Mouse (Mus musculus): ENCODE measurements at regions not wholly inside any gene's neighbourhood (a gene's known extent, or its start where the extent isn't known, plus 50 kb on each side); places are given as distances from the start of the nearest gene placed in this dataset.

DNA sequence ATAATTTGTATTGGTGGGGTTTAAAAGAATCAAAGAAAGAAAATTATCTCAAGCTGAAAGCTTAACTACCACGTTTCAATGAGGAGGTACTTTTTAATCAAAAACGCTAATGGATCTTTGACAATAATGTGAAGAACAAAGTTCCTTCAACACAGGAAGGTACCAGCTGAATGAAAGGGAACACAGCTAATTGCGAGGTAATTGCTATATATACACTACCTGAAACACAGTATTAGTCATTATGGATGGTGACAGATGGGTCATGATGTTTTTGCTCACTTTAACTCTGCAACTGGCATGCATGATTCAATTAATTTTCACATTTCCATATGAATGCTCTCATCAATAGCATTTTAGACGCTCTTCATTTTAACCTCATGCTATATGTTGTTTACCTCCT is 470.3 kb upstream of the C030005K15Rik start:
- WGBS = 77% methylated on average over 4 of the region's 4 CpGs
- H3K36me3 ChIP-seq (replicated peaks; ENCODE audit: control insufficient read depth, insufficient read depth, low read length) = no peaks in the 10 kb centered on the region
- no peak for ATAC-seq (ENCODE audit: insufficient read depth, low read depth)
- no peak overlapping the region for H3K9ac ChIP-seq (replicated peaks; ENCODE audit: low read depth, low read length)
- no peak for TF ChIP-seq EP300 (IDR thresholded peaks at IDR 0.05; ENCODE audit: low read depth)
- no peak for TF ChIP-seq CTCF (IDR thresholded peaks at IDR 0.05; ENCODE audit: low read depth)
- H3K27ac ChIP-seq (ENCODE audit: low read depth) = no peak overlapping the region
- no peak overlapping the region for H3K4me3 ChIP-seq (ENCODE audit: low read depth, low read length)
- no peaks in the 10 kb centered on the region for H3K27me3 ChIP-seq (ENCODE audit: control insufficient read depth, insufficient read depth, low read length)
- no peaks in the 10 kb centered on the region for H3K9me3 ChIP-seq (replicated peaks; ENCODE audit: control insufficient read depth, low read length)
- no peaks in the 10 kb centered on the region for H3K4me1 ChIP-seq (ENCODE audit: control insufficient read depth, insufficient read depth)
- DNase-seq (ENCODE audit: low spot score) = no peak
- H3K4me2 ChIP-seq (ENCODE audit: low read depth, low read length) = no peak overlapping the region

DNA sequence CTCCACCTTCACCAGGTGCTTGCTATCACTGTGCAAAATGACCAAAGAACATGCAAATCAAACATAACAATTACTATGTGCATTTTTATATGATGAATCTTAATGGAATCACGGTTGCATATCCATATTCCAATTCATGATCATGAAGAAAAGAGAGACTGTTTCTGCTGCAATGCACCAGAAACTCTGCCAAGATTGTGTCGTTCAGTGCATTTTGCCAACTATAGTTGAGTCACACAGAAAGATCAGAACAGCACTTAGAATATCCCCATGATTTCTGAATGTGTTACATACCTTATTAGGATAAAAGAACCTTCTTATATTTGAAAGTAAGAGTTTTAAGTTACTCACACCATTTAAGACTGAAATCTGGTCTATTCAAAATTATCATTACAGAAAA is 483.7 kb upstream of the C030005K15Rik start:
- no peaks in the 10 kb centered on the region for H3K9me3 ChIP-seq (replicated peaks; ENCODE audit: control insufficient read depth, low read length)
- no peak for ATAC-seq (ENCODE audit: insufficient read depth, low read depth)
- H3K4me2 ChIP-seq (ENCODE audit: low read depth, low read length) = no peak overlapping the region
- H3K36me3 ChIP-seq (replicated peaks; ENCODE audit: control insufficient read depth, insufficient read depth, low read length) = no peaks in the 10 kb centered on the region
- WGBS = 61% methylated on average over 2 of the region's 2 CpGs
- no peak for TF ChIP-seq CTCF (IDR thresholded peaks at IDR 0.05; ENCODE audit: low read depth)
- TF ChIP-seq EP300 (IDR thresholded peaks at IDR 0.05; ENCODE audit: low read depth) = no peak
- DNase-seq (ENCODE audit: low spot score) = no peak
- H3K4me1 ChIP-seq (ENCODE audit: control insufficient read depth, insufficient read depth) = no peaks in the 10 kb centered on the region
- H3K27ac ChIP-seq (ENCODE audit: low read depth) = no peak overlapping the region
- no peaks in the 10 kb centered on the region for H3K27me3 ChIP-seq (ENCODE audit: control insufficient read depth, insufficient read depth, low read length)
- no peak overlapping the region for H3K4me3 ChIP-seq (ENCODE audit: low read depth, low read length)
- no peak overlapping the region for H3K9ac ChIP-seq (replicated peaks; ENCODE audit: low read depth, low read length)

DNA sequence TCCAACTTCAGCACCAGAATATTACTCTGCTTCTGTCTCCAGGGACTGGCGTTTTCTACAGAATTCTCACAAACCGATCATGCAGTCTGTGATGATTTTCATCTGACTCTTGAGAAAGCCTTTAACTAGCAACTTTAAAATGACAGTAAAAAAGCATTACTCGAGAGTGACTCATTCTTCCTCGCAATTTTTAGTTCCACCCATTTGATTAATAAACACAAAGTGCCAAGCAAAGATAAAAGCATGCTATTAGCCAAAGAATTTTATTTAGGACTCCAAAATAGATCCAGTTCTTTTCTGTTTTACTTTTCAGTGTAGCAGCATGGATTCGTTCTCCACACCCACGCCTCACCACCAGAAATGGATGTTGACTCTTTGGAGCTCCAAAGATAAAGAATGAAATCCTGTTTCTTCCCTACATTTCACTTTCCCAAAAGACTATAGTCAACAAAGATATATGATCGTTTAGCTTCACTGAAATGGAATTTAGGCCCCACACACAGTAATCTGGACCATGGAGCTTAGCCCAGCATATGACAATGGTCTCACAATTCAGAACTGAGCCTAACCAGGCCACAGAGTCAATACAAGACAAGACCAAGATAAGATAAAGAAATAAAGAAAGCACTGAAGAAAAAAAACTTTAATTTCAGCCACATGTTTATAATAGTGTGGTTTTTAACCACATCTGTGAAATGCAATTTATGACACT is 486.5 kb upstream of the C030005K15Rik start:
- TF ChIP-seq EP300 (IDR thresholded peaks at IDR 0.05; ENCODE audit: low read depth) (no peak), CTCF (IDR thresholded peaks at IDR 0.05; ENCODE audit: low read depth) (no peak)
- no peak for ATAC-seq (ENCODE audit: insufficient read depth, low read depth)
- Histone ChIP-seq H3K9me3 (replicated peaks; ENCODE audit: control insufficient read depth, low read length) (no peaks in the 10 kb centered on the region), H3K27ac (ENCODE audit: low read depth) (no peak overlapping the region), H3K9ac (replicated peaks; ENCODE audit: low read depth, low read length) (no peak overlapping the region), H3K4me3 (ENCODE audit: low read depth, low read length) (no peak overlapping the region), H3K36me3 (replicated peaks; ENCODE audit: control insufficient read depth, insufficient read depth, low read length) (no peaks in the 10 kb centered on the region), H3K27me3 (ENCODE audit: control insufficient read depth, insufficient read depth, low read length) (no peaks in the 10 kb centered on the region), H3K4me1 (ENCODE audit: control insufficient read depth, insufficient read depth) (no peaks in the 10 kb centered on the region), H3K4me2 (ENCODE audit: low read depth, low read length) (no peak overlapping the region)
- WGBS = 57% methylated on average over 7 of the region's 7 CpGs
- DNase-seq (ENCODE audit: low spot score) = peak; percentile 5

DNA sequence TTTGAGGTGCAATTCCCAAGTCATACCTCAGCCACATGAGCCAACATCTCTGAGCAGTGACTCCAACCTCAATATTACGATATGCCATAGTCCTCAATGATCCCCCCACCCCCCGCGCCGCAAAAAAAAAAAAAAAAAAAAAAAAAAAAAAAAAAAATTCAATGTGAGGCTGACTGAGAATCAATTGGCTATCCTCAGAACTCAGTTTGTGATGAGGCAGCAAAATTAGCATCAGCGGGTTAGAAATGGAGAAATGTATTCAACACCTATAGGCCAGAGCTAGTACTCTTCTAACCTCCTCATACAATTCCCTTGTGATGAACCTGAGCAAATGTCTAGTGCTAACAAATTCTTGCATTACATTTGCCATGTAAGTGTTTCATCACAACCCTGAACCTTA is 504.5 kb upstream of the C030005K15Rik start:
- H3K27ac ChIP-seq (ENCODE audit: low read depth) = no peak overlapping the region
- no peak overlapping the region for H3K4me3 ChIP-seq (ENCODE audit: low read depth, low read length)
- TF ChIP-seq CTCF (IDR thresholded peaks at IDR 0.05; ENCODE audit: low read depth) (no peak), EP300 (IDR thresholded peaks at IDR 0.05; ENCODE audit: low read depth) (no peak)
- DNase-seq (ENCODE audit: low spot score) (no peak), ATAC-seq (ENCODE audit: insufficient read depth, low read depth) (no peak)
- H3K9ac ChIP-seq (replicated peaks; ENCODE audit: low read depth, low read length) = no peak overlapping the region
- WGBS = 79% methylated on average over 5 of the region's 5 CpGs
- no peaks in the 10 kb centered on the region for H3K27me3 ChIP-seq (ENCODE audit: control insufficient read depth, insufficient read depth, low read length)
- no peak overlapping the region for H3K4me2 ChIP-seq (ENCODE audit: low read depth, low read length)
- H3K9me3 ChIP-seq (replicated peaks; ENCODE audit: control insufficient read depth, low read length) = no peaks in the 10 kb centered on the region
- no peaks in the 10 kb centered on the region for H3K36me3 ChIP-seq (replicated peaks; ENCODE audit: control insufficient read depth, insufficient read depth, low read length)
- no peaks in the 10 kb centered on the region for H3K4me1 ChIP-seq (ENCODE audit: control insufficient read depth, insufficient read depth)

DNA sequence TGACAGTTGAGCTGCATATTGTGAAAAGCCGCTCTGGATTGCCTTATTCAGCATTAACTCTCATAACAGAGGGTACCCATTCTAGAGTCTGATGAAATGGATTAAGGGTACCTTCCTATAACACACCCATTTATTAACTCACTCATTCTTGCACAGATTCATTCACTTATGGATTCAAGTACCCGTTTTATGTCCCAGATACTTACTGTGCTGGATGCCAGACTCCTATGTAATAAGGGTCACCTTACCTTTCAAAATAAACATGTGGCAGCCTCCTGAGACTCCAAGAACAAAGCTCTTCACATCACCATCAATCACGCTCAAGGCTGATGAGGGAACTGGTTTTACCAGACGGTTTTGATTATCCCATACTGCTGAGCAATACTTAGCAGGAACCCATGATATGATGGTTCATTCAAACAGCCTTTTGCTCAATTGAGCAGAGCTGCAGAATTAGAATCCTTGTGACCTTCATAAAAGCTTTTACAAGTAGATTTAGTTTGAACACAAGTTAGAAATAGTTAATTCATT is 505.2 kb upstream of the C030005K15Rik start:
- Histone ChIP-seq H3K4me2 (ENCODE audit: low read depth, low read length) (no peak overlapping the region), H3K27ac (ENCODE audit: low read depth) (no peak overlapping the region), H3K9ac (replicated peaks; ENCODE audit: low read depth, low read length) (no peak overlapping the region), H3K4me3 (ENCODE audit: low read depth, low read length) (no peak overlapping the region), H3K36me3 (replicated peaks; ENCODE audit: control insufficient read depth, insufficient read depth, low read length) (no peaks in the 10 kb centered on the region), H3K9me3 (replicated peaks; ENCODE audit: control insufficient read depth, low read length) (no peaks in the 10 kb centered on the region), H3K4me1 (ENCODE audit: control insufficient read depth, insufficient read depth) (no peaks in the 10 kb centered on the region), H3K27me3 (ENCODE audit: control insufficient read depth, insufficient read depth, low read length) (no peaks in the 10 kb centered on the region)
- no peak for ATAC-seq (ENCODE audit: insufficient read depth, low read depth)
- TF ChIP-seq EP300 (IDR thresholded peaks at IDR 0.05; ENCODE audit: low read depth) (no peak), CTCF (IDR thresholded peaks at IDR 0.05; ENCODE audit: low read depth) (no peak)
- DNase-seq (ENCODE audit: low spot score) = no peak
- WGBS = 69% methylated on average over 4 of the region's 4 CpGs

DNA sequence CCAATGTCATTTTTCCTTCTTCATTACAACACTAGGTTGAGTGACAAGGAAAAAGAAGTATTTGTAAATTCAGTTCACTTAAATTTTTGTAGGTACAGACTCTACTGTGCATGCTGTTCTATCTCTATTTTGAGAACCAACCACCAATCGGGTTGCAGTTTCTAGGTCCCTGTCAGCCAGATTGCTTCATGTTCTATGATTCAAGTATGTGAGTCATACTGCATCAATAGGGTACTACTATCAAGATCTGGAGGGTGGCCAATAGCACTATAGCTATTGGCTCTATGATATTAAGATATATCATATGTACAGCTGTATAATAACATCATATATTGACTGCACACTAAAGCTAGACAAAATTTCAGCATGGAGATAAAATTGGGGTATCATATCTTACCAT is 521.8 kb upstream of the C030005K15Rik start:
- H3K4me3 ChIP-seq (ENCODE audit: low read depth, low read length) = no peak overlapping the region
- H3K4me1 ChIP-seq (ENCODE audit: control insufficient read depth, insufficient read depth) = no peaks in the 10 kb centered on the region
- no peaks in the 10 kb centered on the region for H3K36me3 ChIP-seq (replicated peaks; ENCODE audit: control insufficient read depth, insufficient read depth, low read length)
- H3K27me3 ChIP-seq (ENCODE audit: control insufficient read depth, insufficient read depth, low read length) = no peaks in the 10 kb centered on the region
- TF ChIP-seq CTCF (IDR thresholded peaks at IDR 0.05; ENCODE audit: low read depth) = no peak
- TF ChIP-seq EP300 (IDR thresholded peaks at IDR 0.05; ENCODE audit: low read depth) = no peak
- H3K9me3 ChIP-seq (replicated peaks; ENCODE audit: control insufficient read depth, low read length) = no peaks in the 10 kb centered on the region
- WGBS = 82% methylated on average over 1 of the region's 1 CpGs
- no peak overlapping the region for H3K4me2 ChIP-seq (ENCODE audit: low read depth, low read length)
- DNase-seq (ENCODE audit: low spot score) (no peak), ATAC-seq (ENCODE audit: insufficient read depth, low read depth) (no peak)
- H3K9ac ChIP-seq (replicated peaks; ENCODE audit: low read depth, low read length) = no peak overlapping the region
- no peak overlapping the region for H3K27ac ChIP-seq (ENCODE audit: low read depth)

Measured in heart, postnatal 0 days (tissue).